Mouse (Mus musculus): ENCODE results near the gene Hist1h2an.
"Not testable (repeated sequence)": the region's sequence is repeated elsewhere in the genome, so short reads cannot be mapped to it uniquely, and the experiment has no call there.

Gene Hist1h2an

DNA sequence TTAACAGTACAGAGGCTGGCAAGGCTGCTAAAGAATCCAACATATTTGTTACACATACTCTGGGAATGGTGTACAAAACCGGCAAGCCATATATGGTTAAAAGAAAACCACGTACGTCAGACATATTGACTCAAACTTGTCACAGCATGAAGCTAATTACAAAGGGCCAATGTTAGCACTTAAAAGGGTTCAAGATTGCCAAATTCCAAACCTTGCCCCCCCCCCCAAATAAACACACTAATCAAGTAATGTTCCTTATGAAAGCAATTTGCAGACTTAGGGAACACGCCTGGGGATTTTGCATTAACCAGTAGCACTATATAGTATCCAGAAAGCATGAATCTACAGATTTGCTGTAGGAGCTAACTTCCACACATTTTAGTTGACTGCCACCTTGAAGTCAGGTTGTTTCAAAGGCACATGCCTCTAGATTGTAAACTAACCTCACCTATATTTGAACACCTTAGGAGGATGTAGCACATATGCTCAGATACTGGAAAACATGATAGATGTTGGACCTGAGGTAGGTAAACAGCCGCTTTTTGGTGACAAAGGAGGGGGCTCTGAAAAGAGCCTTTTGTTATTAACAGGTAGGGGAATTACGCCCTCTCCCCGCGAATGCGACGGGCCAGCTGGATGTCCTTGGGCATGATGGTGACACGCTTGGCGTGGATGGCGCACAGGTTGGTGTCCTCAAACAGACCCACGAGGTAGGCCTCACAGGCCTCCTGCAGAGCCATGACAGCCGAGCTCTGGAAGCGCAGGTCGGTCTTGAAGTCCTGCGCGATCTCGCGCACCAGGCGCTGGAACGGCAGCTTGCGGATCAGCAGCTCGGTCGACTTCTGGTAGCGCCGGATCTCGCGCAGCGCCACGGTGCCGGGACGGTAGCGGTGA lies 4.4 kb downstream of the Hist1h2an start:
- peak; percentile 52 for DNase-seq

GRCm38 (mm10) chr13:21781639-21782038 lies 5.4 kb downstream of the Hist1h2an start:
- DNase-seq: no peak

DNA sequence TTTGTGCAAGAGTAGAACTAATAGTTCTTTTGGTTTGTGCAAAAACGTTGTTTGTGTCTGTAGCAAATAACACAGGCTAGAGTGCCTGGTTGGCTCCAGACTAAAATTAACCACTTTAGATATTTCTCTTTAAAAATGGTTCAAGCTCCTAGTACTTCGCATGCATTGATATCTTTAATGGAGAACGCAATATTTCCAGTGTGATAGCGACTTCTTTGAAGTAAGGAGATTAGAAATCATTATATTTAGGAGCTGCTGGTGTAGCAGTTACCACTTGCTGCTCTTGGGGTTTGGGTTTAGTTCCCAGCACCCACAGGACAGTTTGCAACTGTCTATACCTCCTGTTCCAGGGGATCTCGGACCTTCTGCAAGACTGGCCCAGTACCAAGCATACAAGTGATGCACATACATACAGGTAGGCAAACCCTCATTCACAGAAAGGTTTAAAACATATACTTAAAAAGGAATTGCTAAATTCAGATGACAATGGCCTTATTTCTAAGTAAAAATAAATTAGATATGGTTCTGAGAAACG lies 5.9 kb downstream of the Hist1h2an start:
- peak; percentile 17 for DNase-seq

- peak; percentile 76 for DNase-seq
Observed at GRCm38 (mm10) chr13:21779767-21780731, 7.0 kb downstream of the Hist1h2an start, which contains the start of gene Hist1h1b. Hist1h1b (minus strand) TSS chr13:21780625.

DNA sequence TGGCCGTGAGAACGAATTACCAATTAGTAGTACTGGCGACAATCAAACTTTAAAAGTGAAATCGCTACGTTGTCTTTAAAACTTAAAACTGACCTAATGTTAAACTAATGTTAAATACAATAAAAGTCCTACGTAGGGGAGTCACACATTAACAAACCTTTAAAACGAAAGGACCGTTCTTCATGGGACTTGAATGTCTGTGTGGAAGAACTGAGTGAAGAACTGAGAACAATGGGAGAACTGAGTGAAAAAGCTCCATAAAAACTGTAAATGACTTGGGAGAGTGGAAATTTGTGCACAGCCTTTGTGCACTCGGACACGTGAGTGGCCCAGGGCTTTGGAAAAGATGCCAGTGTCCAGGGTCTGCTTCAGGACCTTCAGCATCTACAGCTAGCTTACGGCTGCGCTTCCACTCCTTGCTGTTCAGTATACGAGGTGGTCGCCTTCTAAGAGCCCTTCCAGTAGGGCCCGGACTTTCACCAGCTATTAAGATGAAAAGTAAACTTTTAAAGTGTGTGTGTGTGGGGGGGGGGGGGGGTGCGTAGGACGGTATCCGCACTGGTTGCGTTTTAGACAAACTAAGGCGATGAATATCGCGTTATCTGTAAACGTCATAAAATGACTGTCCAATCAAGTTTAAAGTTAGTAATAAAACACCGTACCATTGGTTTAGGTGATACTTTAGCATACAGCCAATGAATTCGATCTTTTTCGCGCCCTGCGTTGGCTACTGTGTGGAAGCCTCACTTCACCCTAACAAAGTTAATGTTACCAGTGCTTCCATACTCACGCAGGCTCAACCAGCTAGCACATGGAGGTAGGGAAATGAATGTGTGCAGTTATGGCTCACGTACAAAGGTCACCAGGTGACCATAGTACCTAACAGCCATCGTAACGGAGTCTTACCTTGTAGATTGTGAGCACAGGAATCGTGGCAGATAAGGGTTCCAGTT lies 7.9 kb downstream of the Hist1h2an start:
- peak; percentile 66 for DNase-seq

- DNase-seq: no peak
Observed at GRCm38 (mm10) chr13:21755707-21756106, 31.3 kb downstream of the Hist1h2an start.

- not testable (repeated sequence) for DNase-seq
Observed at GRCm38 (mm10) chr13:21754294-21755001, 32.6 kb downstream of the Hist1h2an start.

GRCm38 (mm10) chr13:21753524-21754285 lies 33.3 kb downstream of the Hist1h2an start, which contains the start of the genes Hist1h2ak and Hist1h2bn:
Hist1h2ak (minus strand) TSS chr13:21753827.
Hist1h2bn (plus strand) TSS chr13:21754123.
- peak; percentile 72 for DNase-seq

DNA sequence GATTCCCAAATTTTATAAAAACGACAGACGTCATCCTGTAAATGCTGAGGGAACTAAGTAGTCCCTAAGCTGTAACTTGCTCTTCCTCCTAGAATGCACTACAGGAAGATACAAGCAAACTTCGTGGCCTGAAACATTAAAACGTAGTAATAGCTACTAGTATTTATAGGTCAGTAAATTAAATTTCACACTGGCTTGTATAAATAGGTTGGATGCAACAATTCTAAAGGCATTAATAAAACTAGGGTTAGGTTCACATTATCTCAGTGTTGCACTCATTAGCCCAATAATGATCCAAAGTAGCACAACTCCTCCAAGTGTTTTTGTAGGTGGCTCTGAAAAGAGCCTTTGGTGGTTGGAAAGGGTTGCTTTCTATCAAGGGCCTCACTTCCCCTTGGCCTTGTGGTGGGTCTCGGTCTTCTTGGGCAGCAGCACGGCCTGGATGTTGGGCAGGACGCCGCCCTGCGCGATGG lies 33.9 kb downstream of the Hist1h2an start:
- no peak for DNase-seq

- DNase-seq: no peak
Observed at GRCm38 (mm10) chr13:21752356-21752755, 34.7 kb downstream of the Hist1h2an start.

DNA sequence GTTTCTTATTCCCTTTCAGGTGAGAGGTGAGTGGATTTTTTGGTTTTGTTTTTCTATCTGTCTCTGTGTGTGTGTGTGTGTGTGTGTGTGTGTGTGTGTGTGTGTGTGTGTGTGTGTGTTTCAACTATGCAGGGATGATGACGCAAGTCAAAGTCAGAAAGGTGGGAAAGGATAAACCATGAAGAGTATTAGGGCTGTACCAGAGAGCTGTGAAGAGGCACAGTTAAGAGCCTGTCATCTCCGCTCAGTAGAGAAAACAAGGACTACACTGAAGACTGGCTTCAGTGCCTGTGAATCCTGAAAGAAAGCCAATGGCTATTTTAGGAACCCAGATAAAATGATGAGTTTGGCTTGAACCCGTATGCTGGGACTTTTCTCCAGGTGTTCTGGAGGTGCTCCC lies 35.2 kb downstream of the Hist1h2an start:
- DNase-seq: no peak

DNA sequence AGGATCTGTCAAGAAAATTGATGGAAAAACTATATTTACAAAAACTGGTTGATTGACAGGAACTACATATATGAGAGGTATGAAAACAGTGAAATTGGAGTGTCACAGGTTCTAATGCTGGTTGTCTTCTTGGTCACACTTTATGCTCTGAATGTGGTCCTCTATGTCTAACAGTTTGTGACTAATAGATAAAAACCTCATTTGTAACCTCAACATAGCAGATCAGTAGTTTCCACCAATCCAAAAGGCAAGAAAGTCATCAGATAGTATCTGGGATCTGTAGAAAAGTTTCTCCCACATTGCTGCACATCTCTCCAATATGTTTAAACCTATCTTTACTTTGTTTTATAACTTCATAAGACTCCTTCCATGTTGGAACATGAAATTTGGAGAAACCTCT lies 35.6 kb downstream of the Hist1h2an start:
- DNase-seq: no peak

- peak; percentile 96 for DNase-seq
Observed at GRCm38 (mm10) chr13:21750159-21751017, 36.6 kb downstream of the Hist1h2an start, which contains the start of gene Hist1h4k. Hist1h4k (minus strand) TSS chr13:21750505.

DNA sequence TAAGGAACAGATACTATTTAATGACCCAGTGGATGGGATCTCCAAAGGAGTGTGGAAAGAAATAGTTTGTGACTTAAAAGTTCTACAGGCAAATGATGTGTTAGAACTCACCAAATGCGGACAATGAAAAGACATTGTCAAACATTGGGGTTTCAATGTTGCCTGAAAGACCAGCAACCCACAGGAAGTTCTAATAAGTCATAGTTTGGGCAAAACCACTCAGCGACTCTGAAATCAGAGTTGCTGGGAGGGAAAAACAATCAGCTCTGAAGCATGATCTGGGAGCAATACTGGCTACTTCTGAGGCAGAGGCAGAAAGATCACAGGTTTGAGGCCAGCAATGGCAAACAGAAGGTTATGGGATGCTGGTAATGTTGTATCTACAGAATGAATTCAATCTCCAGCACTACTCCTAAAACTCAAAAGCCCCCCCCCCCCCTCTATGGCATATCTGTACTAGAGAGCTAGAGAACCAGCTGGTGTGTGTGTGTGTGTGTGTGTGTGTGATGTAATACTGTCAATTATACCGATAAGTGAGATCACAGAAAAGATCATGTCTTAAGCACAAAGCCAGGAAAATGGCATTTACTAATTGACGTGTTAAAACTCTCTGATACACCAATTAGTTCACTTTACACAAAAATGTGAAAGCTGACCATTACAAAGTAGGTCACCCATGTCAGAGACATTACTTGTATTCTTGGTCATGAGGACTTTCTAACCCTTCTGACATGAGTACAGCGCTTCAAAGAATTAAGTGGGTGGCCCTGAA lies 37.4 kb downstream of the Hist1h2an start:
- no peak for DNase-seq

GRCm38 (mm10) chr13:21745006-21745405 lies 42.0 kb downstream of the Hist1h2an start:
- DNase-seq: no peak

Data from cerebellum, adult 11-12 months (tissue).